Mouse (Mus musculus): ENCODE measurements around the gene Akain1.

DNA sequence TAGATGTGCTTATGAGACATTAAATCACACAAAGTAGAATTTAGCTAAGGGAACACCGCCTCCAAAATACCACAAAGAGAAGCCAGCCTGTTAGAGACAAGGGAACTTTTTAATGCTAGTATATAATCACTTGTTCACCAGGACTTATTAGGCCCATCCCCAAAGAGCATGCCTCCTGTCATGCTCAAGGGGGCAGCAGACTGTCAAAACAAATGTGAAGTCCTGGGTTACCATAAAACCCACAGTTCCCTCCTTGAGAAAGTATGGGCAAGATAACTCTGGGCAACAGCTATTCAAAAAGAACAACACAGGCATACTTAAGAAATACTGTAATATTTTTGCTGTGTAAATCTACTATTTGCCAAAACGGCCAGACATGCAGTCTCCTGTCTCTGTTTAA lies 38.0 kb upstream of the Akain1 start:
- peak; percentile 50; the same call in 1 of the 2 replicates for TF ChIP-seq CTCF (IDR thresholded peaks at IDR 0.05; ENCODE audit: low read depth)
- no peak for TF ChIP-seq EP300 (IDR thresholded peaks at IDR 0.05; ENCODE audit: low read depth)
